Mouse (Mus musculus): ENCODE measurements at regions not wholly inside any gene's neighbourhood (a gene's known extent, or its start where the extent isn't known, plus 50 kb on each side); places are given as distances from the start of the nearest gene placed in this dataset.

GRCm38 (mm10) chr9:23000200-23000599 lies 222.7 kb upstream of the Bmper start:
- no peak for TF ChIP-seq CTCF (IDR thresholded peaks at IDR 0.05; ENCODE audit: insufficient read depth, low read length)
- TF ChIP-seq POLR2A (IDR thresholded peaks at IDR 0.05; ENCODE audit: borderline replicate concordance, extremely low read depth, low read depth, low read length), result no peak
